Mouse (Mus musculus) heart, embryonic 14.5 days (tissue): ENCODE measurements around the gene Cdh1. TPM values are rescaled to one million over a fixed set of nuclear protein-coding genes. Genes with fewer than 3 reads are reported as not detected.
A peak's percentile ranks its signal among the peaks of the same experiment; 100 is the strongest.

Experiments
- ATAC-seq: fragments of 200-750 bp; cut with Nextera tagmentation; 2 replicates; pipeline ENCODE4 v1.8.0; 2017; ENCODE audit warnings: low read depth, moderate TSS enrichment; ENCODE audit not compliant: insufficient number of reproducible peaks, insufficient read depth, low FRiP score
- H3K27ac ChIP-seq, 2 experiments: fragments of 200-500 bp in 1 of 2; fragments of 300-500 bp in 1 of 2; sonication (generic) in 1 of 2; replicated peaks in 1 of 2; 2 replicates each; pipeline ENCODE4 v1.5.1; 2012 to 2014; ENCODE audit warnings: low read depth in 2 of 2, low read length in 2 of 2, control low read depth in 1 of 2, mild to moderate bottlenecking in 1 of 2, mixed read lengths in 1 of 2; ENCODE audit not compliant: control insufficient read depth in 1 of 2, insufficient read depth in 1 of 2
- H3K27me3 ChIP-seq: fragments of 300-500 bp; sonication (generic); 2 replicates; pipeline ENCODE4 v1.6.1; 2014; ENCODE audit warnings: mild to moderate bottlenecking, low read length, control low read depth; ENCODE audit not compliant: control insufficient read depth, insufficient read depth
- H3K36me3 ChIP-seq: fragments of 300-500 bp; sonication (generic); 2 replicates; pipeline ENCODE4 v1.6.1; 2014; ENCODE audit warnings: mild to moderate bottlenecking, control low read depth, low read length, mixed read lengths; ENCODE audit not compliant: control insufficient read depth, insufficient read depth
- H3K4me1 ChIP-seq, 2 experiments: fragments of 200-500 bp in 1 of 2; fragments of 300-500 bp in 1 of 2; sonication (generic) in 1 of 2; 2 replicates each; pipeline ENCODE4 v1.6.1; 2012 to 2014; ENCODE audit warnings: low read length in 2 of 2, control low read depth in 1 of 2, mixed read lengths in 1 of 2; ENCODE audit not compliant: control insufficient read depth in 2 of 2, insufficient read depth in 2 of 2
- H3K4me2 ChIP-seq: fragments of 300-500 bp; sonication (generic); 2 replicates; pipeline ENCODE4 v1.6.1; 2014; ENCODE audit warnings: mild to moderate bottlenecking, low read length
- H3K4me3 ChIP-seq, 2 experiments: fragments of 200-500 bp in 1 of 2; fragments of 300-500 bp in 1 of 2; sonication (generic) in 1 of 2; 2 replicates each; pipeline ENCODE4 v1.5.1; 2012 to 2014; ENCODE audit warnings: low read length in 2 of 2, mild to moderate bottlenecking in 2 of 2, control low read depth in 1 of 2, low read depth in 1 of 2, moderate library complexity in 1 of 2; ENCODE audit not compliant: control insufficient read depth in 1 of 2, insufficient read depth in 1 of 2
- H3K9ac ChIP-seq: fragments of 300-500 bp; sonication (generic); 2 replicates; pipeline ENCODE4 v1.6.1; 2014; ENCODE audit warnings: mild to moderate bottlenecking, low read length
- H3K9me3 ChIP-seq: fragments of 300-500 bp; sonication (generic); 2 replicates; pipeline ENCODE4 v1.6.1; 2016; ENCODE audit warnings: low read length, control low read depth; ENCODE audit not compliant: control insufficient read depth
- WGBS: fragments of 180-500 bp; shearing (Covaris S2); extraction: QIAGEN DNeasy Blood & Tissue Kit; methylation state at CpG from one replicate; pipeline ENCODE4 v1.1.7; 2014; 5-methylcytosine and 5-hydroxymethylcytosine counted together
- polyA plus RNA-seq: library from polyadenylated mRNA; unstranded; fragments of >200 nt; fragmentation: Nextera tagmentation; extraction: Ambion mirVana; gene quantifications from 2 replicates; pipeline ENCODE4 v1.2.1, GENCODE M21; 2014

Cdh1 gene
- polyA plus RNA-seq: 0.49 and 0.82 TPM in 2 replicates

DNA sequence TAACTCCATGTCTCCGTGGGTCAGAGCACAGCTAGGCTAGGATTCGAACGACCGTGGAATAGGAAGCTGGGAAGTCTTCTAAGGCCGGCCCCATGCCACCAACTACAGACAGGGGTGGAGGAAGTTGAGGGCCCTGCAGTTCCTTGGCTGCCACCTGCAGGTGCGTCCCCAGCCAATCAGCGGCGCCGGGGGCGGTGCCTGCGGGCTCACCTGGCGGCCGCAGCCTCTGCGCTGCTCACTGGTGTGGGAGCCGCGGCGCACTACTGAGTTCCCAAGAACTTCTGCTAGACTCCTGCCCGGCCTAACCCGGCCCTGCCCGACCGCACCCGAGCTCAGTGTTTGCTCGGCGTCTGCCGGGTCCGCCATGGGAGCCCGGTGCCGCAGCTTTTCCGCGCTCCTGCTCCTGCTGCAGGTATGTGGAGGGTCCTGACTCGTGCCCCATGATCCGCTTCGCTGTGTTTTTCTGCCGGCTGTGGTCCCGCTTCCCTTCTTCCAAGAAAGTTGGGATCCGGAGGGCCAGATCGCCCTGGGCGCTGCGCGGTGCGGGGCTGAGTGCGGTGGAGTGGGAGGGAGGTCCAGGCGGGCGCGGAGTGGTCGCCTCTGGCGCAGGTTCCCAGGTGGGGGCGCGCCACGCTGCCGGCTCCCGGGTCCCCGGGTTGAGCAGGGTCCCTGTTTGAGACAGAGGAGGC lies at the start of gene Cdh1:
Gene Cdh1, plus strand, starts transcription at position 221 of the 689 bp plus-strand sequence.
- no peaks in the 10 kb centered on the region for H3K36me3 ChIP-seq
- H3K4me2 ChIP-seq: peak within 1 kb of the TSS; percentile 97
- H3K9me3 ChIP-seq: no peaks in the 10 kb centered on the region
- WGBS: under 1% methylated on average over 53 of the region's 53 CpGs
- peak within 1 kb of the TSS; percentile 61 for H3K9ac ChIP-seq
- H3K4me1 ChIP-seq: peaks cover 2 to 16% of the 10 kb centered on the region in 2 experiments; a peak in 3 of 4 replicates
- no peak for ATAC-seq
- no peak within 1 kb of the TSS for H3K27ac ChIP-seq
- H3K4me3 ChIP-seq: peak within 1 kb of the TSS; percentile 45 to 55
- H3K27me3 ChIP-seq: peaks cover 59% of the 10 kb centered on the region

DNA sequence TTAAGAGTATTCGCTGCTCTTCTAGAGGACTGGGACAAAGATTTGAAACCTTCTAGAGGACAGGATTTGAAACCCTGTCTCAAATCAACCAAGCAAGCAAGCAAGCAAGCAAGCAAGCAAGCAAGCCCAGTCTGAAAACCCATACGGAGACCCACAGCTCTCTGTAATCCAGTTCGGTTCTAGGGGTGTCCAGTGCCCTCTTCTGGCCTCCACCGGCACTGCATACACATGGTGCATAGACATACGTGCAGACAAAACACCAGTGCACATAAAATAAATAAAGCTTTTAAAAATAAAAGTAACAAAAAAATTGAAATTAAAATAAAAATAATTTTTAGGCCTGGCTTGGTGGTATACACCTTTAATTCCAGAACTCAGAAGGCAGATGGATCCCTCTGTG lies 49.1 kb upstream of the Cdh1 start:
- no peak overlapping the region for H3K4me2 ChIP-seq
- H3K27ac ChIP-seq: no peak overlapping the region
- peaks cover 86% of the 10 kb centered on the region for H3K36me3 ChIP-seq
- peaks cover 5% of the 10 kb centered on the region; the same call in 1 of the 2 replicates for H3K9me3 ChIP-seq
- no peak for ATAC-seq
- no peak overlapping the region for H3K9ac ChIP-seq
- 95% methylated on average over 5 of the region's 5 CpGs for WGBS
- no peaks in the 10 kb centered on the region for H3K4me1 ChIP-seq
- H3K4me3 ChIP-seq: no peak overlapping the region
- H3K27me3 ChIP-seq: no peaks in the 10 kb centered on the region

DNA sequence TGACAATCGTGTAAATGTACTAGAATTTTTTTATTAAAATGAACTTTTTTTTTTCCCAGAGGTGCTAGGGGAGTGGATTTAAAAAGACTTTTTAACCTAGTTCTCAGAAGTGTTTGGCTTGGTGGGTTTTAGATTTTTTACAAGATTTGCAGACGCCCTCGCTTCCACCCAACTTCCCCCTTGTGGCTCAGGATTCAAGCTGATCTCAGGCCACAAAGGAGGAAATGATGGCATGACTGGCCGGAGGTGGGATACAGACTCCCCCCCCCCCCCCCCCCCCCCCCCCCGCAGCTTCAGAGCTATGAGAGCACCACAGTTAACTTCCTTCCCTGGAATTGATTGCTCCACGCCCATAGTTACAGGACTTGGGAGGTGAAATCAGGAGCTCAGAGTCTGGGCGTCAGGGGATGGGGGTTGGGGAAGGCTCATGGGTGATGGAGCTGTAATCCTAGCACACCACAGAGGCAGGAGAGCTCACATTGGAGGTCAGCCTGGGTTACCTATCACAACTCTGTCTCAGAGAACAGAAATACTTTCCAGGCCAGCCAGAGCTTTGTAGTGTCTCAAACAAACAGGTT lies 47.0 kb upstream of the Cdh1 start:
- Histone ChIP-seq H3K9ac (no peak overlapping the region), H3K4me2 (no peak overlapping the region), H3K36me3 (peaks cover 66% of the 10 kb centered on the region), H3K27me3 (no peaks in the 10 kb centered on the region), H3K27ac (no peak overlapping the region), H3K9me3 (peaks cover 5% of the 10 kb centered on the region; the same call in 1 of the 2 replicates), H3K4me1 (peaks cover 0 to 3% of the 10 kb centered on the region in 2 experiments; a peak in 2 of 4 replicates), H3K4me3 (no peak overlapping the region)
- WGBS: 66% methylated on average over 7 of the region's 7 CpGs
- no peak for ATAC-seq

- H3K4me2 ChIP-seq: no peak overlapping the region
- H3K36me3 ChIP-seq: peaks cover 33% of the 10 kb centered on the region
- peaks cover 5% of the 10 kb centered on the region; the same call in 1 of the 2 replicates for H3K9me3 ChIP-seq
- peaks cover 0 to 9% of the 10 kb centered on the region in 2 experiments; a peak in 3 of 4 replicates for H3K4me1 ChIP-seq
- 47% methylated on average over 9 of the region's 9 CpGs for WGBS
- no peaks in the 10 kb centered on the region for H3K27me3 ChIP-seq
- H3K9ac ChIP-seq: no peak overlapping the region
- ATAC-seq: no peak
- H3K27ac ChIP-seq: no peak overlapping the region
- H3K4me3 ChIP-seq: no peak overlapping the region
Measured at GRCm38 (mm10) chr8:106559844-106560243, 43.3 kb upstream of the Cdh1 start.

- H3K27ac ChIP-seq: no peak overlapping the region; a peak in 1 of 4 replicates
- H3K4me2 ChIP-seq: peak overlapping the region; percentile 24
- H3K4me3 ChIP-seq: no peak overlapping the region
- ATAC-seq: peak; percentile 43; the same call in 1 of the 2 replicates
- no peak overlapping the region for H3K9ac ChIP-seq
- H3K27me3 ChIP-seq: no peaks in the 10 kb centered on the region
- H3K4me1 ChIP-seq: peaks cover 0 to 9% of the 10 kb centered on the region in 2 experiments; a peak in 3 of 4 replicates
- WGBS: 22% methylated on average over 21 of the region's 21 CpGs
- H3K9me3 ChIP-seq: peaks cover 5% of the 10 kb centered on the region; the same call in 1 of the 2 replicates
- peaks cover 21% of the 10 kb centered on the region for H3K36me3 ChIP-seq
Measured at GRCm38 (mm10) chr8:106561097-106561865, 41.9 kb upstream of the Cdh1 start.

GRCm38 (mm10) chr8:106563691-106564182 lies 39.4 kb upstream of the Cdh1 start:
- H3K4me2 ChIP-seq: no peak overlapping the region
- ATAC-seq: no peak
- H3K4me1 ChIP-seq: peaks cover 0 to 9% of the 10 kb centered on the region in 2 experiments; a peak in 3 of 4 replicates
- no peak overlapping the region for H3K9ac ChIP-seq
- no peaks in the 10 kb centered on the region for H3K36me3 ChIP-seq
- WGBS: 84% methylated on average over 3 of the region's 3 CpGs
- no peaks in the 10 kb centered on the region for H3K27me3 ChIP-seq
- no peak overlapping the region for H3K27ac ChIP-seq
- H3K9me3 ChIP-seq: no peaks in the 10 kb centered on the region
- H3K4me3 ChIP-seq: no peak overlapping the region

GRCm38 (mm10) chr8:106569006-106569405 lies 34.1 kb upstream of the Cdh1 start:
- no peak for ATAC-seq
- Histone ChIP-seq H3K36me3 (no peaks in the 10 kb centered on the region), H3K4me3 (no peak overlapping the region), H3K4me1 (no peaks in the 10 kb centered on the region; a peak in 1 of 4 replicates), H3K27me3 (no peaks in the 10 kb centered on the region), H3K4me2 (no peak overlapping the region), H3K27ac (no peak overlapping the region), H3K9me3 (no peaks in the 10 kb centered on the region), H3K9ac (no peak overlapping the region)
- WGBS: 75% methylated on average over 7 of the region's 7 CpGs
